Mouse (Mus musculus) heart, postnatal 0 days (tissue): ENCODE measurements around the gene Rabac1.

ENCODE experiments used
- CTCF ChIP-seq: IDR thresholded peaks from 2 replicates; pipeline ENCODE4 v1.5.1; 2016; ENCODE audit warnings: antibody characterized with exemption, control low read depth, low read depth
- EP300 ChIP-seq: IDR thresholded peaks from 2 replicates; pipeline ENCODE4 v1.6.1; 2016; ENCODE audit warnings: antibody characterized with exemption, low read depth

- TF ChIP-seq CTCF = no peak
- TF ChIP-seq EP300 = no peak
Measured at GRCm38 (mm10) chr7:24980439-24980838, 7.9 kb upstream of the Rabac1 start.
